Mouse (Mus musculus) kidney, postnatal 0 days (tissue): ENCODE results near the gene Ccdc162. TPM values are rescaled to one million over a fixed set of nuclear protein-coding genes. Genes with fewer than 3 reads are reported as not detected.
A peak's percentile ranks its signal among the peaks of the same experiment; 100 is the strongest.

Experiments
- ATAC-seq: fragments of 200-750 bp; cut with Nextera tagmentation; replicated peaks from 2 replicates; pipeline ENCODE4 v1.8.0; 2017; ENCODE audit warnings: low read depth, moderate number of reproducible peaks, moderate TSS enrichment, moderate library complexity; ENCODE audit not compliant: low FRiP score
- DNase-seq: peaks from one replicate; pipeline ENCODE4 v3.0.0-alpha.2; 2016; ENCODE audit warnings: low spot score
- H3K27ac ChIP-seq: fragments of 300-500 bp; sonication (generic); 2 replicates; pipeline ENCODE4 v1.5.1; 2014; ENCODE audit warnings: mild to moderate bottlenecking
- H3K27me3 ChIP-seq: fragments of 300-500 bp; sonication (generic); 2 replicates; pipeline ENCODE4 v1.6.1; 2014; ENCODE audit warnings: low read length, mixed read lengths; ENCODE audit not compliant: insufficient read depth
- H3K36me3 ChIP-seq: fragments of 300-500 bp; sonication (generic); 2 replicates; pipeline ENCODE4 v1.6.1; 2014; ENCODE audit warnings: low read length, mixed read lengths; ENCODE audit not compliant: insufficient read depth
- H3K4me1 ChIP-seq: fragments of 300-500 bp; sonication (generic); replicated peaks from 2 replicates; pipeline ENCODE4 v1.6.1; 2014; ENCODE audit warnings: antibody characterized with exemption, low read length, mixed read lengths; ENCODE audit not compliant: insufficient read depth
- H3K4me2 ChIP-seq: fragments of 300-500 bp; sonication (generic); 2 replicates; pipeline ENCODE4 v1.6.1; 2014; ENCODE audit warnings: mild to moderate bottlenecking, low read length, moderate library complexity, mixed read lengths
- H3K4me3 ChIP-seq: fragments of 300-500 bp; sonication (generic); replicated peaks from 2 replicates; pipeline ENCODE4 v1.5.1; 2014; ENCODE audit warnings: low read depth, low read length
- H3K9ac ChIP-seq: fragments of 300-500 bp; sonication (generic); 2 replicates; pipeline ENCODE4 v1.6.1; 2014; ENCODE audit warnings: low read depth, low read length
- H3K9me3 ChIP-seq: fragments of 300-500 bp; sonication (generic); replicated peaks from 2 replicates; pipeline ENCODE4 v1.6.1; 2016; ENCODE audit warnings: low read length, inconsistent platforms, mixed read lengths
- CTCF ChIP-seq: IDR thresholded peaks from 2 replicates; pipeline ENCODE4 v1.5.1; 2016; ENCODE audit warnings: antibody characterized with exemption, low read depth, mild to moderate bottlenecking, moderate library complexity
- WGBS: fragments of 180-500 bp; shearing (Covaris S2); extraction: QIAGEN DNeasy Blood & Tissue Kit; methylation state at CpG from one replicate; pipeline ENCODE4 v1.1.7; 2014; 5-methylcytosine and 5-hydroxymethylcytosine counted together
- polyA plus RNA-seq: library from polyadenylated mRNA; unstranded; fragments of >200 nt; fragmentation: Nextera tagmentation; extraction: Ambion mirVana; gene quantifications from 2 replicates; pipeline ENCODE4 v1.2.1, GENCODE M21; 2015

Gene Ccdc162
- polyA plus RNA-seq, 1 experiment from 2014 or later, result 1.0 TPM

- Histone ChIP-seq H3K9ac (peak overlapping the region; percentile 94), H3K4me1 (0 out of 2 replicates have a peak, but pooled peaks cover 7% of the 10 kb centered on the region), H3K4me3 (peak overlapping the region; percentile 93), H3K27ac (no peak overlapping the region), H3K9me3 (no peaks in the 10 kb centered on the region), H3K36me3 (no peaks in the 10 kb centered on the region), H3K27me3 (no peaks in the 10 kb centered on the region), H3K4me2 (peak overlapping the region; percentile 61)
- TF ChIP-seq CTCF, result no peak
- DNase-seq, result no peak
- no peak for ATAC-seq
- WGBS, result 1% methylated on average over 5 of the region's 5 CpGs
Measured at GRCm38 (mm10) chr10:41520410-41520673, 196.1 kb downstream of the Ccdc162 start.

DNA sequence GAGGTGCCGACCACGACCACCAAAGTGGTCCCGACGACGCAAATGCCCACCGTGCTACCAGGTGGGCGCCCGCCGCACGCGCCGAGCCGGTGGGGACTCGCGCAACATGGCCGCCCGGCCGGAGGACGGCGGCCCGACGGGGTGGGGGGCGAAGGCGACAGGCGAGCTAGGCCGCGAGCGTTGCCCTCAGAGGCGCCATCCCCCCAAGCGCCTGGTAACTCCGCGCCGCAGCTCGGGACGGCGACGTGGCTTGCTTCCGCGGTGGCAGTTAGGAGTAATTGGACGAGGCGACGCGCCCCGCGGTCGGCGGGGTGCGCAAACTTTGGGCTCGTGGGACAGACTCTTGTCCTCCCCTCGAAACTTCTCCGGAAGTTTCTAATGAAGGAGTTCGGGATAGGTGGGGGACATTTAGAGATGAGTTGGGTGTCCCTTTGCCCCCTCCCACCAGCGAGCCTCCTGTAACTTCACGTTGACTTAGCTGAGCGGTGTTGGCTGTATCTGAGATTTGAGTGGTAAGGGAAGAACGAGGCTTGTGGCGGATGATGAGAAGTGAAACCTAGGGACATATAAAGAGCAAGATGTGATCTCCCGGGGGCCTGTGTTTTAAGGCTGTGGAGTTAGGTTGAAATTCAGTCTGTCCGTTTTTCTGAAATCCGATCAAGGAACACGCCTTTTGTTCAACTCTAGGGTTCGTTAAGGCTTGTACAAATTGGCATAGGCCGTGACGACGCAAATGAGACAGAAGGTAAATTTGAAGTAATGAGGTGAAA is 196.6 kb downstream of the Ccdc162 start:
- Histone ChIP-seq H3K9me3 (no peaks in the 10 kb centered on the region), H3K27ac (peak overlapping the region; percentile 97), H3K4me2 (peak overlapping the region; percentile 61), H3K36me3 (no peaks in the 10 kb centered on the region), H3K9ac (peak overlapping the region; percentile 94), H3K4me1 (0 out of 2 replicates have a peak, but pooled peaks cover 7% of the 10 kb centered on the region), H3K4me3 (peak overlapping the region; percentile 93), H3K27me3 (no peaks in the 10 kb centered on the region)
- peak; percentile 1; the same call in 1 of the 2 replicates for TF ChIP-seq CTCF
- under 1% methylated on average over 65 of the region's 65 CpGs for WGBS
- peak; percentile 44; the same call in 1 of the 2 replicates for ATAC-seq
- peak; percentile 67 for DNase-seq

DNA sequence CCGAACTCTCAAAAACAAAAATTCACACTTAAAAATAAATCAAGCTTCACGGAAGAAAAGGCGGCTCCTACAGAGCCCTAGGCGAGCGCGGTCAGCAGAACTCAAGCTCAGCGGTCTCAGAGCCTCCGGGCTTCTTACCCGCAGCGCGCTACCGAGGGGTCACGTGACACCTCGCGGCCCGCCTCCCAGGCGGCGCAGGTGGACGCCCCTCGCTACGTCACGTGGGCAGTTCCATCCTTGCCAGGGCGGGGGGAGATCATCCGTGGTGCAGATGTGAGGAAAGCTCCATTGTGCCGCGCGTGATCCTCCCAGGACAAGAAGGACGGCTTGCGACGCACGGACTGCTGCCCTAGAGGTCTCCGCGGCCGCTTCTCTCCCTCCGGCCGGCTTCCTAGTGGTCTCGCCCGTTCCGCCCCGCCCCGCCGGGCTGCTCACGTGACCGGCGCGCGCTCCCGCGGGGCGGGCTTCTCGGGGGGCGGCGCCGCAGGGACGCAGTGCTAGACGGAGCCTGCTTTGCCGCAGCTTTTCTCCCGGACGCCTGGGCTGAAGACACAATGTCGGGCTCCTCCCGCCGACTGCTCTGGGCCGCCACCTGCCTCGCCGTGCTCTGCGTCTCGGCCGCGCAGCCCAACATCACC is 197.3 kb downstream of the Ccdc162 start, which contains the start of gene Cd164:
Gene Cd164, plus strand, starts transcription at position 434 of the 638 bp plus-strand sequence.
- under 1% methylated on average over 67 of the region's 69 CpGs for WGBS
- peak; percentile 94 for ATAC-seq
- TF ChIP-seq CTCF, result no peak

GRCm38 (mm10) chr10:41518508-41518980 is 197.9 kb downstream of the Ccdc162 start:
- H3K27me3 ChIP-seq, result no peaks in the 10 kb centered on the region
- peak overlapping the region; percentile 93 for H3K4me3 ChIP-seq
- peak overlapping the region; percentile 97 for H3K27ac ChIP-seq
- DNase-seq (peak; percentile 92), ATAC-seq (peak; percentile 45)
- H3K9me3 ChIP-seq, result no peaks in the 10 kb centered on the region
- no peaks in the 10 kb centered on the region for H3K36me3 ChIP-seq
- H3K9ac ChIP-seq, result peak overlapping the region; percentile 94
- 0 out of 2 replicates have a peak, but pooled peaks cover 7% of the 10 kb centered on the region for H3K4me1 ChIP-seq
- H3K4me2 ChIP-seq, result peak overlapping the region; percentile 61
- WGBS, result under 1% methylated on average over 23 of the region's 23 CpGs
- peak; percentile 74 for TF ChIP-seq CTCF

More for the DNA sequence above, 197.3 kb downstream of the Ccdc162 start, which contains the start of gene Cd164:
- Histone ChIP-seq H3K4me1 (0 out of 2 replicates have a peak, but pooled peaks cover 7% of the 10 kb centered on the region), H3K27ac (peak within 1 kb of the TSS; percentile 97), H3K9me3 (no peaks in the 10 kb centered on the region), H3K9ac (peak within 1 kb of the TSS; percentile 94), H3K4me2 (peak within 1 kb of the TSS; percentile 61), H3K27me3 (no peaks in the 10 kb centered on the region), H3K4me3 (peak within 1 kb of the TSS; percentile 93), H3K36me3 (no peaks in the 10 kb centered on the region)
- peak; percentile 95 for DNase-seq

GRCm38 (mm10) chr10:41514921-41515320 is 201.5 kb downstream of the Ccdc162 start:
- DNase-seq (no peak), ATAC-seq (no peak)
- no peak for TF ChIP-seq CTCF
- no peaks in the 10 kb centered on the region for H3K27me3 ChIP-seq
- H3K9ac ChIP-seq, result no peak overlapping the region
- no peaks in the 10 kb centered on the region for H3K36me3 ChIP-seq
- no peak overlapping the region for H3K4me2 ChIP-seq
- no peak overlapping the region for H3K4me3 ChIP-seq
- H3K27ac ChIP-seq, result no peak overlapping the region
- H3K9me3 ChIP-seq, result no peaks in the 10 kb centered on the region
- no peaks in the 10 kb centered on the region for H3K4me1 ChIP-seq

DNA sequence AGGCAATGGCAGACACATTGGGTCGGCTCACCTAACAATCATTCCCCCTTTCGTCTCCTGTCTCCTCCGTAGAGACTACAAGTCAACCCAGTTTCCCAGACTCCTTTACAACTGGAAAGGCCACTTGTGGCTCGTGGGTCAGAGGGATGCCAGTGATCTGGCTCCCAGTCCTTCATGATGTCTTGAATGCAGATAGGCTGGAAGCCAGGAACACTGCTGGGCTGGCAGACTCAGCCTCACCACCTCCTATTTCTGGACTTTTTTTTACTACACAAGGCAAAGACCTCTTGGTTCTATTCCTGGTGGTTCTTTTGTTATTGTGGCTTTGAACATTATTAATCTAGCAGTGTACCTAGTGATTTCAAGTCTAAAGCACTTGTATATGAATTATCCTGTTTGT is 202.1 kb downstream of the Ccdc162 start:
- no peak overlapping the region for H3K27ac ChIP-seq
- no peak overlapping the region for H3K4me2 ChIP-seq
- no peaks in the 10 kb centered on the region for H3K4me1 ChIP-seq
- no peaks in the 10 kb centered on the region for H3K27me3 ChIP-seq
- H3K36me3 ChIP-seq, result no peaks in the 10 kb centered on the region
- no peak for ATAC-seq
- no peak for TF ChIP-seq CTCF
- DNase-seq, result no peak
- no peak overlapping the region for H3K4me3 ChIP-seq
- no peaks in the 10 kb centered on the region for H3K9me3 ChIP-seq
- 76% methylated on average over 4 of the region's 4 CpGs for WGBS
- H3K9ac ChIP-seq, result no peak overlapping the region
